Comparison of ENCODE assay signal across 8 mouse cellular contexts in genomic region chr17:33089220-33089949, GRCm38 (mm10). TPM values are rescaled to one million over a fixed set of nuclear protein-coding genes. Genes with fewer than 3 reads are reported as not detected.
DNase-seq lines count a peak whose midpoint lies in the region; ATAC-seq lines count a peak whose summit lies in the region.

TSS of gene Zfp563 (plus strand) at chr17:33089310.

- H3K36me3 ChIP-seq in lung, embryonic 16.5 days (ENCODE audit: control insufficient read depth, insufficient read depth, low read length) = no peaks in the 10 kb centered on the region

- H3K4me3 ChIP-seq in lung, embryonic 16.5 days (ENCODE audit: low read length) = peak within 1 kb of the TSS; percentile 63

- H3K9ac ChIP-seq in lung, embryonic 16.5 days (ENCODE audit: low read length) = peak within 1 kb of the TSS; percentile 81

- WGBS in lung, embryonic 16.5 days = 3% methylated on average over 33 of the region's 34 CpGs

- ATAC-seq in hematopoietic stem cell, adult 5-6 weeks (replicated peaks in 1 of 2; ENCODE audit: insufficient read depth in 1 of 2, low FRiP score in 2 of 2, low TSS enrichment in 1 of 2, low read depth in 1 of 2, poor library complexity in 2 of 2, severe bottlenecking in 2 of 2) = peak; percentile 88 to 92
- ATAC-seq in lung, embryonic 16.5 days (ENCODE audit: low read depth) = peak; percentile 80

- H3K4me1 ChIP-seq in lung, embryonic 16.5 days (replicated peaks; ENCODE audit: control insufficient read depth, insufficient read depth, low read length) = peaks cover 12% of the 10 kb centered on the region

- no peaks in the 10 kb centered on the region for H3K27me3 ChIP-seq in lung, embryonic 16.5 days (ENCODE audit: control insufficient read depth, insufficient read depth, low read depth, low read length)

- H3K27ac ChIP-seq in lung, embryonic 16.5 days (ENCODE audit: low read length) = peak within 1 kb of the TSS; percentile 92

- peak; percentile 69 for DNase-seq in MEL-GATA-1-ER (ENCODE audit: extremely low read depth, low read depth)
- DNase-seq in cerebellum, adult 8-10 months = peak; percentile 95
- DNase-seq in forelimb bud, embryonic 11.5 days (ENCODE audit: low read depth, low spot score) = peak; percentile 92
- DNase-seq in layer of hippocampus, adult 9-10 months (ENCODE audit: low spot score) = peak; percentile 95
- peak; percentile 88 for DNase-seq in ovary, postnatal 10 days (ENCODE audit: low spot score)
- peak; percentile 71 to 79 for DNase-seq in thymus, postnatal 10 days (ENCODE audit: low spot score in 2 of 2)

- H3K4me2 ChIP-seq in lung, embryonic 16.5 days (ENCODE audit: low read depth, low read length) = peak within 1 kb of the TSS; percentile 74

- no peaks in the 10 kb centered on the region for H3K9me3 ChIP-seq in lung, embryonic 16.5 days (ENCODE audit: control insufficient read depth, low read length)

RNA-seq across cellular contexts. Expression of gene Zfp563, which starts in this region (rescaled TPM):
- 6.4 and 6.9 TPM in 2 replicates for total RNA-seq in hematopoietic stem cell, adult 5-6 weeks (2017)
- 9.6 TPM in 2 replicates for polyA plus RNA-seq in lung, embryonic 16.5 days (2015; fragmentation: Nextera tagmentation; extraction: Ambion mirVana)

Comparison
In these comparisons a context has a peak if more than half of its experiments do, and no peak if none do; other contexts are left out.
1. Peak in every context shown above with its lines: DNase-seq, ATAC-seq, H3K4me3 ChIP-seq and H3K27ac ChIP-seq.